In genomic region chr1:180428101-180428712, GRCm38 (mm10) we compare ENCODE assay signal across 8 mouse cellular contexts. TPM values are rescaled to one million over a fixed set of nuclear protein-coding genes. Genes with fewer than 3 reads are reported as not detected.
DNase-seq lines count a peak whose midpoint lies in the region; ATAC-seq lines count a peak whose summit lies in the region.

No protein-coding gene starts in this region.

- H3K4me1 ChIP-seq in midbrain, embryonic 10.5 days = peaks cover 20% of the 10 kb centered on the region
- peaks cover 8% of the 10 kb centered on the region for H3K4me1 ChIP-seq in midbrain, embryonic 16.5 days (ENCODE audit: control insufficient read depth, insufficient read depth, low read length)
- peaks cover 25% of the 10 kb centered on the region for H3K4me1 ChIP-seq in heart, embryonic 13.5 days
- peaks cover 9% of the 10 kb centered on the region for H3K4me1 ChIP-seq in midbrain, embryonic 15.5 days

- intact Hi-C loops in left cerebral cortex, postnatal 4 days (cut with DNase I) = no loop called here

- H3K4me2 ChIP-seq in midbrain, embryonic 16.5 days (ENCODE audit: low read length) = no peak overlapping the region
- peak overlapping the region; percentile 38 for H3K4me2 ChIP-seq in heart, embryonic 13.5 days
- no peak overlapping the region for H3K4me2 ChIP-seq in midbrain, embryonic 15.5 days

- DNase-seq in midbrain, embryonic 10.5 days (ENCODE audit: low spot score) = peak; percentile 56
- peak; percentile 40 for DNase-seq in MEL-GATA-1-ER (ENCODE audit: extremely low read depth, low read depth)
- peak; percentile 71 for DNase-seq in c-Kit-positive CD71-positive TER-119-negative erythroid progenitor cells, embryonic 14.5 days (ENCODE audit: low read depth)
- DNase-seq in left cerebral cortex, postnatal 4 days = peak; percentile 45
- DNase-seq in natural killer cell, adult 2 months (ENCODE audit: low spot score in 2 of 2) = peak; percentile 64 to 67

- H3K4me3 ChIP-seq in midbrain, embryonic 10.5 days = no peak overlapping the region
- no peak overlapping the region for H3K4me3 ChIP-seq in midbrain, embryonic 16.5 days (ENCODE audit: low read depth, low read length)
- no peak overlapping the region for H3K4me3 ChIP-seq in heart, embryonic 13.5 days
- H3K4me3 ChIP-seq in midbrain, embryonic 15.5 days = no peak overlapping the region

- no peak overlapping the region for H3K27ac ChIP-seq in midbrain, embryonic 10.5 days (replicated peaks)
- no peak overlapping the region for H3K27ac ChIP-seq in midbrain, embryonic 16.5 days (ENCODE audit: low read length)
- H3K27ac ChIP-seq in heart, embryonic 13.5 days (replicated peaks) = peak overlapping the region; percentile 43
- no peak overlapping the region for H3K27ac ChIP-seq in midbrain, embryonic 15.5 days

- no peaks in the 10 kb centered on the region for H3K36me3 ChIP-seq in midbrain, embryonic 10.5 days
- H3K36me3 ChIP-seq in midbrain, embryonic 16.5 days (ENCODE audit: control insufficient read depth, insufficient read depth, low read length) = no peaks in the 10 kb centered on the region
- H3K36me3 ChIP-seq in heart, embryonic 13.5 days = no peaks in the 10 kb centered on the region
- H3K36me3 ChIP-seq in midbrain, embryonic 15.5 days (replicated peaks) = no peaks in the 10 kb centered on the region

- WGBS in midbrain, embryonic 10.5 days = 44% methylated on average over 9 of the region's 9 CpGs
- WGBS in midbrain, embryonic 16.5 days = 33% methylated on average over 9 of the region's 9 CpGs
- 13% methylated on average over 9 of the region's 9 CpGs for WGBS in heart, embryonic 13.5 days
- 34% methylated on average over 9 of the region's 9 CpGs for WGBS in midbrain, embryonic 15.5 days

- no peak overlapping the region for H3K9ac ChIP-seq in midbrain, embryonic 16.5 days (ENCODE audit: low read depth, low read length)
- H3K9ac ChIP-seq in heart, embryonic 13.5 days = peak overlapping the region; percentile 17; the same call in 1 of the 2 replicates
- no peak overlapping the region for H3K9ac ChIP-seq in midbrain, embryonic 15.5 days

- no peak for ATAC-seq in midbrain, embryonic 16.5 days
- no peak for ATAC-seq in heart, embryonic 13.5 days (ENCODE audit: extremely low read depth, insufficient number of reproducible peaks, low FRiP score, low TSS enrichment)
- no peak for ATAC-seq in midbrain, embryonic 15.5 days (replicated peaks)

- no peaks in the 10 kb centered on the region for H3K27me3 ChIP-seq in midbrain, embryonic 10.5 days (ENCODE audit: low read depth, poor library complexity, severe bottlenecking)
- H3K27me3 ChIP-seq in midbrain, embryonic 16.5 days (ENCODE audit: control insufficient read depth, insufficient read depth, low read depth, low read length) = no peaks in the 10 kb centered on the region
- peaks cover 40% of the 10 kb centered on the region for H3K27me3 ChIP-seq in heart, embryonic 13.5 days (replicated peaks)
- H3K27me3 ChIP-seq in midbrain, embryonic 15.5 days (replicated peaks) = no peaks in the 10 kb centered on the region

- H3K9me3 ChIP-seq in midbrain, embryonic 10.5 days (replicated peaks) = no peaks in the 10 kb centered on the region
- H3K9me3 ChIP-seq in midbrain, embryonic 16.5 days (replicated peaks; ENCODE audit: control insufficient read depth, low read length, poor library complexity, severe bottlenecking) = no peaks in the 10 kb centered on the region
- no peaks in the 10 kb centered on the region for H3K9me3 ChIP-seq in heart, embryonic 13.5 days
- H3K9me3 ChIP-seq in midbrain, embryonic 15.5 days = no peaks in the 10 kb centered on the region

RNA-seq across cellular contexts. Expression of gene Stum, which starts 55.1 kb away (rescaled TPM):
- polyA plus RNA-seq in midbrain, embryonic 10.5 days (2016; fragmentation: Nextera tagmentation; extraction: Ambion mirVana) = 2.8 and 6.6 TPM in 2 replicates
- polyA plus RNA-seq in midbrain, embryonic 16.5 days (2015; fragmentation: Nextera tagmentation; extraction: Ambion mirVana) = 7.0 and 11.5 TPM in 2 replicates
- 0.43 and 0.44 TPM in 2 replicates for polyA plus RNA-seq in heart, embryonic 13.5 days (2015; fragmentation: Nextera tagmentation; extraction: Ambion mirVana)
- total RNA-seq in left cerebral cortex, postnatal 4 days (2021) = 10 to 100 TPM; 86.3 to 98.1 TPM
- 7.2 and 9.3 TPM in 2 replicates for polyA plus RNA-seq in midbrain, embryonic 15.5 days (2015; fragmentation: Nextera tagmentation; extraction: Ambion mirVana)
